Mouse (Mus musculus): ENCODE data around the gene Cdk14.

Cdk14 gene

DNA sequence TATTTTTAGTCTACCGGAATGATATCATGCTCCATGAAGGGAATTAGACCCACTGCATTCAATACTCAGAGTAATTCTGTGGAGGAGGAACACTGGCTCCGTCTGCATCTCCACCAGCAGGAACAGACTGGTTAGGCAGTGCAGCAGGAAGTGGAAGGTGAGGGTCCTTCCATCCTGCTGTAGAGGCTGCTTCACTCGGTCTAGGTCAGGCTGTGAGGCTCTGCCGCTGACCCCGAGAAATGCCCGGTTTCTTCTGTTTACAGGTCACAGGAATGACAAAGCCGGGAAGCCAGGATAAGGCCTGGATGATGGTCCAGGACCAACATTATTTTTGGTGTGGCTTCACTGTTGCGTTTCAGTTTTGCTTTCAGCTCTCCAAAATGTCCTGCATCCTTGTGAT, 553.2 kb downstream of the Cdk14 start:
- DNase-seq (ENCODE audit: low read depth, low spot score), result no peak

DNA sequence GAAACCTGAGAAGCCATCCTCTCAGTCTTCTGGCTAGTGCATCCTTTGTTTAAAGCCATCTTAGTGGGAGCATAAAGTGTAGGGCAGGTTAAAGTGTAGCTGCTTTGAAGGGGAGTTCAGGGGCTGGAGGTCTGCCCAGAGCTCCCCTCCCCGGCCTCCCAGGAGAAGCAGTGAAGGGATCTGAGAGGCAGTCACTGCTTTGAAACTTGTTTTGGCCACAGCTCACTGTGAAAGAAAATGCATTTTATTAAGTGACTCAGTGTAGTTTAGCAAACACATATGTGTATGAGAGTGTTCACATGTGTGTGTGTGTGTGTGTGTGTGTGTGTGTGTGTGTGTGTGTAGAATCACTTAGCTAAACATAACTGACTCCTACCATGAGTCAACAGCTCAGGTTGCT, 554.0 kb downstream of the Cdk14 start:
- no peak for DNase-seq (ENCODE audit: low read depth, low spot score)

DNA sequence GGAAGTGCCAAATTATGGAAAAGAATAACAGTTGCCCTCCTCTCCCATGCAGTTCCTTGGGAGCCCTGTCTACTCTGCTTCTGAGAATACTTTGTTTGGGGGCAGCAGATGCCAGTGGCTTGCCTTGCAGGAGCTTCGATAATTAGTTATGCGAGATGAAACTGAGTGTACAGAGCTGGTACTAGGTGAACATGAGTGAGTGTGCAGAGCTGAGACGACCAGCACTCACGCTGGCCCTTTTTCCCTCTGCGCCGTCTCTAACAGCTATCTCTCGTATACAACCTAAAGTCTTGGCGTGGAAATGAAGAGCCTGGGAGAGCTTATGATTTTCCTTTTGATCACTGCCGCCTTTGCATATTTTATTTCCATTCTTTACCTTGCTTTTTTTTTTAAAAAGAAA, 558.5 kb downstream of the Cdk14 start:
- DNase-seq (ENCODE audit: low read depth, low spot score), result no peak

DNA sequence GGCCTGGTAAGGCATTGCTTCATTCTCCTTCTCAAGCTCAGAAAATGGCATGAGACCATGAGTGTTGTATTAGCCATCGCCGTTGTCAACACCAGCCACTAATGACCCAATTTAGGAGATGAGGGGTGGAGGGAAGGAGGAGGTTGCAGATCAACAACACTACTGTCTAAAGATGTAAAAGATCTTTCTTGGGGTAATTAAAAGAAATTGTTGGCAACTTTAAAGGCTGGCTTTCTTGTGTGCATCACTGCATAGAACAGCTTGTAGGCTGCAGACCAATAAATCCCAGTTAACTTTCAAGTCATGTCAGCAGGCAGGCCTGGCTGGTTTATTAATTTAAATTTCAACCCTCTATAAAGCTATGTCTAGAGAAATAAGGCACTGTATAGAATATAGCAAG, 559.0 kb downstream of the Cdk14 start:
- DNase-seq (ENCODE audit: low read depth, low spot score), result no peak

DNA sequence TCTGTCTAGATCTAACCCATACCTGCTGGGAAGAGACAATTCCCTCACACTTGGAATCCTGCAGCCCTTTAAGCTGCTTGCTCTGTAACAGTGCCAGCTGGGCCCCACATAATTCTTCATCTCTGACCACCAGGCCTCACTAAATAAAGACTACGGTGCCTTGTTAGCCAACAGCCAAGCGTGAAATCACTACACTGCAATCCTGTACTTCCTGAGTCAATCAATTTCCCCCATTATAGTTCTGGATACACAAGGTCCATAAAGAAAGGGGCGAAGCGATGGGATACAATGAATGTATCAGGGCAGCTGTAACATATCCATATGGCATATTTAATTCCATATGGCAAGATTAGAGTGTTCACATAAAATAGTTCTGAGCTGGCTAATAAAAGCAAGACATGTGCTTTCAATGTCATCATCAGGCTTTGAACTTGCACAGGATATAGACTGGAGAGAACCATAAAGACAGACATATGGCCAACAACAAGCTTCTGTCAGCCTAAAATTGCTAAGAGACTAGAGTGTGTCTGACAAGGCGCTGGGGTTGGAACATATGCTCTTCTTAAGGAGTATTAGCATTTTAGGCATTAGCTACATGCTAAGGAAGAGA, 562.0 kb downstream of the Cdk14 start:
- DNase-seq (ENCODE audit: low read depth, low spot score), result no peak

DNA sequence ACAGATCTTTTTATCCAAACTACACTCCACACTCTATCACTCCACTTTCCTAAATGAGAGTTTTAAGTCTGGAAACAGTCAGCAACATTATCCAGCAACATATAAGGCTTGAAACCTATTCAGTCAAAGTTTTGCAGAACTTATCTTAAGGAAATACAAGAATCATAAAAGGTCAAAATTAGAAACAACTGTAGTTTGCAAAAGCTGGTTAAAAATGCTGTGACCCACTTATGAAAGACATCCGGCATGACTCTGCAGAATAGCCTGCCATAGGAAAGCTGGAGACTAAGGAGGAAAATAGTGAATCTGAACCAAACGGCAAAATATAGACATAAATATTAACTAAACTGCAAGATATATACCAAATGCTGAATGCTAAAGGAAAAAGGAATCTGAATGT, 566.6 kb downstream of the Cdk14 start:
- DNase-seq (ENCODE audit: low read depth, low spot score), result no peak

DNA sequence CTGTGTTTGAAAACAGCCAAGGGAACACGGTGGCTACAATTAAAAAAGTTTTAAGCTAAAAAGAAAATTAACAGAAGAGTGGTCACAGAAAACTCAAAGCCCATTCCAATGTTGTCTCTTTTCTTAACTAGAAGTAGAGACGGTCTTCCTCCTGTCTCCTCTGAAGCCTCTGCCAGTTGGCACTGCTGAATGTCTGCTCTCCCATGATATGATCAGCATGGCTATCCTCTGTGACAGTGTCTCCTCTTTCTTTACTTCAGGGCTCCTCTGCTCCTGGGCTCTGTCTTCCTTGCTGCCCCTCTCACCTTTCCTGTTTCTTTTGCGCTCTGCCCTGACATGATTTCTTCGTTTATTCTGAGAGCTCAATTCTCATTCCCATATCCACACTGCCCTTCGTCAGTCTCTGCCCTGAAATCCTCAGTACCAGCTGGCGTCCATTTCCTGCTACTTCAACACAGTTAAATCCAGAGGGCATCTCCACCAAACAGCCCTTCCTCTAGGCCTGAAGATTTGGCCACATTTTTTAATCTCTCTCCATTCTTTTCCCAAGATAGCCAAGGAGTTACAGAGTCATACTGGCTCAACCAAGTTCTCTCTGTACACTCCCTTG, 567.3 kb downstream of the Cdk14 start:
- no peak for DNase-seq (ENCODE audit: low read depth, low spot score)

DNA sequence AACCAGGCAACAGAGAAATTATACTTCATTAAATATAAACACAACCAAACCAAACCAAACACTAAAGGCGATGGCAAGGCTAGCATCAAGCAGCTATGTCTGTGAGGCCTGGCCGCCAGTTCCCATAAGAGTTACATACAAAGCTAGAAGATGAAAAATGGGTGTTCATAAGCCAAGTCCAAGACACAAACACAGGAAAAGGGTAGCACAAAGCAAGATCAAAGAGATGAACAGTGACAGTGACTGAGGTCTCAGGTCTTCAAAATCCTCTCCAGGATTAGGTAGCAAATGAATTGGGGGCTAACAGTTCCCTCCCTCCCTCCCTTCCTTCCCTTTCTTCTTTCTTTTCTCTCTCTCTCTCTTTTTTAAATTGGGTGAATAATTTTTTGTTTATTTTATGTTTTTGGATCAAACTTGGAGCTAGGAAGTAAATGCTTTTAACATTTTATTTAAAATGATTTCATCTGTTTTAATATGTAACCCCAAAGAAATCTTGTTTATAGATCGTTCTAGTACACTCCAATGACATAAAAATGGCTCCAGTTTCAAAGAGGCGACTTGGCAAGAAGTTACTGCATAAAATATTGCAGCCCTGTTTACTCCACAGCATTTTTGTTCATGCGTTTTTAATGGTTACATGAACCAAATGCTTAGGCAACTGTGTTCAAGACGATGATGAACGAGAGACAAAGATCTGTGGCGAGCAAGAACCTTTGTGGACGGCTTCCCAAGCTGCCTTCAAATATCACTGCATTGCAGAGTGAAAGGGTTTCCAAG, 568.0 kb downstream of the Cdk14 start:
- no peak for DNase-seq (ENCODE audit: low read depth, low spot score)

DNA sequence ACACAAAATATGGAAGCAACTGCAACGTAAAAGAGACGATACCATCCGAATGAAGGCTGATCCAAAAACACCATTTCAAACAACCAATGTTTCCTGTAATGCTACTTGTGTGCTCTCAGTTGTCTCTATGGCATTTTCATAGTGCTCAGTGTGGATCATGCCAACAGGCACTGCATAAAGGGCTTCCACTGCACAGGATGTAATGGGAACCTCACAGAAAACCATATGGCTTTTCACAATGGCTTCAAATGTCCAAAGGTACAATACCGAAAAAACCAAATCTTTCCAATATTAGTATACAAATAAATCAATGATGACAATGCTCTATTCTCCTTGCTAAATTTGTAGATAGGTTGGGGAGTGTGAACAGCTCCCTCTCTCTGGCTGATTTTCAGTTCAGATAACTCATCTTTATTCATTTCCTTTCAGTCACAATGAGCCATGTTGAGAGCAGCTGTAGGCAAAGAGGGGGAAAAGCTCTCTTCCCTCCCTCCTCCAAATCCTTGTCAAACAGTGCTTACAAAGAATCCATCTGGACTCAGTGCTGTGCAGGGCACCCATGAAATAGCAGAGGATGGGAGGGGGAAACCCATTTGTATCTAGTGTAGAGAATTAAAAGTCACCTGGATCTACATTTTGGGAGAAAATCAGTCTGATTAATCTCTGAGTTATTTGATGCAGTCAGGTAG, 568.7 kb downstream of the Cdk14 start:
- peak; percentile 50 for DNase-seq (ENCODE audit: low read depth, low spot score)

DNA sequence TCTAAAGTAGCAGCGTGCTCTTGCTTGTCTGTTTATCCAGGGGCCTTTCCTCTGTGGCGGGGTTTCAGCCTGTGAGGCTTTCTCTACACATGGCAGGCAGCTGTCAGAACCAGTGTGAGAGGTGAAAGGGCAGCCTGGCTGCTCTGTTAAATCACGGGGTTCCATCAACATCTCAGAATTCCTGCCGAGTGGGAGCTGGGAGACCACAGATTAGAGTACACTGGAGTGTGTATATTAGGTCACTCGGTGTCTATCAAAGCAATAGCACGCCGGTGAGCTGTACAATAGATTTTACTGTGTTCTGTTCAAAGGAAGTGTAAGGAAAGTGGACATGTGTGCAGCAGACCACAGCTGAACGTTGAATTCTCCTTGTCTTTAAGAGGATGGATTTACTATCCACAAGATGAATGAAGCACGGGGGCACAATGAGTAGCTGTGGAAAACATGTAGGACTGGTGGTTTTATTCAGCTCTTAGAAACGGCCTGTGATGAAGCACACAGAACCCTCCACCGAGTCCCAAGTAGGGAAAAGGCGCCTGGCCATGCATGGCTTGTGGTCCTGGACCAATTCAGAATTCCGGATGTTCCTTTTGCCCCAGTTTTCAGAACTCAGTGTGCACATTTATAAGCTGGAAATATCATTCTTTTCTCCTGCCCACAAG, 585.2 kb downstream of the Cdk14 start:
- DNase-seq (ENCODE audit: low read depth, low spot score), result no peak

DNA sequence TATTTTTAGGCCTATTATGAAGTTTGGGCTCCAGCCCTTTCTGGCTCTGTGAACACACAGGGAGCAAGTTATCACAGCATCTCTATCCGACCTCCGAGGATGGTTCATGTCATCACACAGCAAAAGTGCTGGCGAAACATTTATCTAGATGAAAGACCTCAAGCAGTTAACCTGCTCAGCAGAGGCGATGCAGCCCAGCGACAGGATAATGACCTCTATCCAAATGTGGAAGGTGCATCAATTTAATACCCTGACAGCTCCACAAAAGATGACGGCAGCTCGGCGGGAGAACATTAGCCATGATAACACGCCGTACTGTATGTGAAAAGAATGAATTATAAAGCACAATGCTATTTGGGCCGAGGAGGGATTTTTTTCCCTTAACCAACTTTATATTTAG, 586.2 kb downstream of the Cdk14 start:
- DNase-seq (ENCODE audit: low read depth, low spot score), result no peak

DNA sequence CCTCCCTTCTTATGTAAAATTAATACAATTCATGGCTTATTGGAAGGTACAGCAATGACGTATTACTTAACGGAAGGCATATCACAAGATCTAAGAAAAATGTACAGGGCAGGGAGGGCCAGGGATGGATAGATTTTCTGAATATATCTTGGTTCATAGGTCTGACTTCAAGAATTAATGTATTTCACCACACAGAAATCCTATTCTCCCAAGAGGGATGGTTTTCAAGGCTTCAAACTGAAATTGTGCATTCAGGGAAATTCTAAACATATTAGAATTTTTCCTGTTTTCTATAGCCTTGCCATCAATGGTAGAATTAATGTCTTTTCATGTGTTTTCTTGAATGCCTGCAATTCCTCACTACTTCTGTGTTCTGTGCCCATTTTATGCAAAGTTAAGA, 593.2 kb downstream of the Cdk14 start:
- DNase-seq (ENCODE audit: low read depth, low spot score), result no peak

DNA sequence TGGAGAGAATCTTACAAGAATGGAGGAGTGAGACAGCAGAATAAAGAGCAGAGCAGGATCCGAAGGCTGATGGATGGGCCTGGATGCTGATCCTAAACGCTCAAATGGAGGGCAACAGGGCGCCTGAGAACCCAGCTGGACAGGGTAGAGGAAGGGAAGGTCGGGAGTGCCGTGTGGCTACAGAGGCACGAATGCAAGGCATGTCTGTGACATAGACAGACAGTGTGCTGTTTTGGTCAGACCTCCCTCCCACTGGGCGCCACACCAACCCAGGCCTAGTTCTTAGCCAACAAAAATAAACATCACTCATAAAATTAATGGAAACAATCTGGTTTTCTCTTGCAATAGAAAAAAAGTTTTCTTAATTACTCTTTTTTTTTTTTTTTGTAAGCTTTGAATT, 594.2 kb downstream of the Cdk14 start:
- DNase-seq (ENCODE audit: low read depth, low spot score), result no peak

DNA sequence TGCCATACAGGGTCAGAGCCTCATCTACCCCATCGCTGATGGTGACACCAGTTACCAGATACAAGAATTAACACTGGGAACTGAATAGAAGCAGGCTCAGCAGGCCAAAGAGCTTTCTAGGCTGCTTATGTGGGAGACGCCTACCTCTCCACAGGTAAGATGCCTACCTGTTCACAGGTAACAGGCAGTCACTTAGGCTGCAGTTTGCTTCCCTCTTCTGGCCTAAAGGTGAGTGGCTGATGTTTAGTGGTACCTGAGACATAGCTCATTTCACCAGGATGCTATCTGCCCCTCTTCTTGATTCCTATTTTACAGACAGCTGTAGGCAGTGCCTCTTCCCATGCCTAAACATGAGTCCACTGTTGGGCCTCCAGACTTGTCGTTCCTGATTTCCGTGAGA, 595.0 kb downstream of the Cdk14 start:
- DNase-seq (ENCODE audit: low read depth, low spot score), result no peak

DNA sequence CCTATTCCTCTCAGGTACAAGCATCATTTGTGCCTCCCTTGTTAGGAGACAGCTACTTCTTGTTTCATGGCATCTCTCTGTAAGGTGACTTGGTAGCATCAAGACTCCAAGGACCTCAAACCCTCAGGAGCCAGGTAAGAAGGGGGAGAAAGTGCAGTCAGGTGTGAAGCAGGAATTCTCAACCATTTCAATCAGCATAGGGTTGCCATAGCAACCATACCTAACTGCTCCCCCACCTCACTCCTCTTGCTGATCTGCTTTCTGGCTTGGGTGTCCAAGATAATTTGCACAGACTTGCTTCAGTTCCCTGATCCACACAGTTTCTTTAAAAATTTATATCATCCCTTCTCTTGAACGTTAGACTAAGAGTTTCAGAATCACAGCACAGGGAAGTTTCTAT, 595.9 kb downstream of the Cdk14 start:
- no peak for DNase-seq (ENCODE audit: low read depth, low spot score)

DNA sequence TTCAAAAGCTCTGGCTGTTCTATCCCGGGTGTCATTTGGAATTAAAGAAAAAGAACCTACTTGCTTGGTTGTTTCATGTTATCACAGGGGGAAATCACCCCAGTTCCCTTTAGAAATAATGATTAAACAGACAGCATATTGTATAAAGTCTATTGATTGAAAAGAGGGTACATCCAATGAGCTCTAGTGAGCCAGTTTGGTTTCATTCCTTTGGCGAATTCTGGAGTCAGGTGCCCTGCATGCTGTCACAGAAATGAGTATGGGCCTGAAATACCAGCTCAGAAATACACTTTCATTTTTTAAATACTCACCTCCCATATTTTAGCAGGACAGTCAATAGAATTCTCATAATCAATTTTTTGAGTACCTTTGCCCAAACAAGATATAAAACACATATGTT, 598.1 kb downstream of the Cdk14 start:
- DNase-seq (ENCODE audit: low read depth, low spot score), result no peak

DNA sequence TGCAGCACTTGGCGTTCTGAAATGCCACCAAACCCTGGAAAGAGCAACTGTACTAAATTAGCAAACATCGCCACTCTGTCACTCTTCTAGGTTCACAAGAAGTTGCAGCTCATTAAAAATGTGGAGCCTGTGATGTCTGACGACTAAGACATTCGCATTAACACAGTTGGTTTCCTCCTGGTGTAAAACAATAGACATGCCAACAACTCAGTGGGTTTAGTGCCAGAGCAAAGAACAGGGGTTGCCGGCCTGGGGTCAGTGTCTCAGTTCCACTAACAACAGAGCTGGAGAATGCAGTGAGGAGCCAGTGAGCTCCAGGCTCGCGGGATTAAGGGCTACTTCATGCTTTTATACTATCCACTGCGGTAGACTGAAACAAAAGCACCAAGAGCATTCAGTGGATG, 598.7 kb downstream of the Cdk14 start:
- no peak for DNase-seq (ENCODE audit: low read depth, low spot score)

DNA sequence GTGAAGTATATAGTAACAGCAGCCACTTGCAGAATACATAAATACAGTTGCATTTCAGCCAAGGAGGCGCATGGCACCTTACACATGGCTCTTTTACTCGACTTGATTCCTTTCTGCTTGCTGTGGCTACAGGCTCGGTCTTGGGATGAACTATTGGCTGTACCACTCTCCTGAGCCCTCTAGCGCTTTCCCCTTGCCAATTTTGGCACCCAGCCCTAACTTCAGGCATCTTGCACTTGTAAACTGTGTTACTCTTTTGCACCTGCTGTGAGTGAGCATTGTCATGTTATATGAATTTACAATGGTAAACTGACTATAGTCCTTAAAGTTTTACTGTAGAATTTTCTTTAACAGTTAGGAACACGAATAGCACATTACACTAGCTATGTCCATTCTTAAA, 603.1 kb downstream of the Cdk14 start:
- no peak for DNase-seq (ENCODE audit: low read depth, low spot score)

DNA sequence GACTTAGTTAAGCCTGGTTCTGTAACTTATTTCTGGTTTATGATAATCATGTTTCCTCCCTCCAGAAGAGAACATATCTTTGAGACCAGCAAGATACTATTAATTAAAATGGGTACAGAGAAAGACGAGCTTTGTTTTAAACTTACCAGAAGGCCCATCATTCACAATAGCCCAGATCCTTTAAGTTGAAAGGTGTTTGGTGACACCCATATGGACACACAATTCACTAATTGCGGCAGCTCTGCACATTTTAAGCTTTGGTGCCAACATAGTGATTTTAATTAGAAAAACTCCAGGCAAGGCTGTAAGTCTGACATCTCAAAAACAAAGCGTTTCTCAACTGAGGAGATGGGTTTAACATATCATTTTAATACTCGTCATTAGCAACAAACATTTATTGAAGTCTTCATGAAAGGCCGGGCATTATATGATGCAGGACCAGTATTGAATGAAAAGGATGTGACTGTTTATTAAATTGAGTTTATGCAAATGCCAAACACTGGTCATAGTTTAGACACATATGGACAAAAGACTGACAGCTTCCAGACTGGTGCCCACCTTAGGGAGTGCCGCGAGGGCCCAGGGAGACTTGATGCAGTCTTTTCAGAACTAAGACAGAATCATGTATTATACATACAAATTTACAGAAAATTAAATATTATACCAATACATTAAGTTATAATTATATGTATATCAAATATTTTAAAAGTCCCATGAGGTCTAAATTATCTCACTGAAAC, 605.5 kb downstream of the Cdk14 start:
- no peak for DNase-seq (ENCODE audit: low read depth, low spot score)

DNA sequence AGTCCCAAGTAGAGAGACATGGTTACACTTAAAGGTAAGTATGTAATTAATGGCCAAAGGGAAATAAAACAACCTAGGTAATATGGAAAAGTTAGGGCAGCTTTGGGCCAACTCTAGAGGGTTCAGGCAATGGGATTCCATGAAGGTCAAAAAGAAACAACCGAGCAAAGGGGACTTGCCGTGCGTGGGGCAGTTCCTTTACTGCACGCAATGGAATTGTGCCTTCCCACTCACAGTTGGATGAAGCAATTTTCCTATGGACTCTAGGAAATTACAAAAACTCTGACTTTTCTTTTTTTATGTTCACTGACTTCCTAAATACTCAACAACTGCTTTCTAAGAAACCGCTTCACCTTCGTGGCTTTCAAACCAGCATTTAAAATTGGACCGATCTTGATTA, 606.8 kb downstream of the Cdk14 start:
- no peak for DNase-seq (ENCODE audit: low read depth, low spot score)

DNA sequence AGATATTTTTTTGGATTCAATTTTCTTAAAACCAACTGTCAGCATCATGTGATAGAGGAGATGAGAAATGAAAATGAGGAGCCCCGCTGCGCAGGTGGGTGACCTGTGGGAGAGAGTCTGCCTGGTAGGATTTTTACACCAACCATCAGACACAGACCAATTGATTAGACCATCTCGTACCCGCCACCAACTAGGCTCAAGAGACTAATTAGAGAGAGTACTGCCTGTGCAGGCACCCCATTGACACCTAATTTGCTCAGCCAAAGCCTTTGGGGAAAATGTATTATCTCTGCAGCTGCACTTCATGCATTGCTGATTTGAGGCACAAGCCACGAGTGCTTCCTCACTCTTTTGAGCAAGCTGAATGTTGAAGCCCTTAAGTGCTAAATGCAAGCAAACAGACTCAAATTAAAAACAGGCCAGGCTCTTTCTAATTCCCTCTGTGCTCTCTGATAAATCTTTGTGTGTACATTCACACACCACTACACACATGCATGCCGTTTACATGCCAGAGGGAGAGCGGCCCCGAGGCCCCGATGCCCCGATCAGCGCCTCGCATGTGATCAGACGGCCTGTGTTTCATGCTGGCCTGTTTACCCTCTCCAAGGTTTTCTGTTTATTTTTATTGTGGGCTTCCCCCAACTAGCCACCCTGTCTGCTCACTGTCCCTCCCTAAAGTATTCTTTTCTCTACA, 607.9 kb downstream of the Cdk14 start:
- no peak for DNase-seq (ENCODE audit: low read depth, low spot score)

All from telencephalon, adult 2 months (tissue).